Mouse (Mus musculus) E14TG2a.4 (cell line): ENCODE results near the gene F2rl2.

Source experiments
- H3K27me3 ChIP-seq: 2 replicates; pipeline ENCODE4 v1.6.1; 2014; ENCODE audit warnings: low read length, control low read depth; ENCODE audit not compliant: insufficient read depth
- H3K36me3 ChIP-seq: 2 replicates; pipeline ENCODE4 v1.6.1; 2014; ENCODE audit warnings: low read length, control low read depth; ENCODE audit not compliant: insufficient read depth
- H3K4me1 ChIP-seq: replicated peaks from 2 replicates; pipeline ENCODE4 v1.6.1; 2014; ENCODE audit warnings: low read depth, low read length, control low read depth
- H3K4me3 ChIP-seq: replicated peaks from 2 replicates; pipeline ENCODE4 v1.5.1; 2014; ENCODE audit warnings: mild to moderate bottlenecking, low read length
- H3K9me3 ChIP-seq: 2 replicates; pipeline ENCODE4 v1.6.1; 2014; ENCODE audit warnings: low read length, control low read depth
- CTCF ChIP-seq: conservative IDR thresholded peaks from 2 replicates; pipeline ENCODE4 v1.5.1; 2014; ENCODE audit warnings: low read length
- NANOG ChIP-seq: IDR thresholded peaks from 2 replicates; pipeline ENCODE4 v1.6.1; 2014; ENCODE audit warnings: borderline replicate concordance, low read length, mixed read lengths
- POU5F1 ChIP-seq: IDR thresholded peaks from 2 replicates; pipeline ENCODE4 v1.6.1; 2014; ENCODE audit warnings: low read length, borderline replicate concordance

The F2rl2 gene

GRCm38 (mm10) chr13:95745451-95745850 is 48.8 kb downstream of the F2rl2 start:
- H3K4me1 ChIP-seq: no peaks in the 10 kb centered on the region
- no peaks in the 10 kb centered on the region for H3K27me3 ChIP-seq
- H3K9me3 ChIP-seq: no peaks in the 10 kb centered on the region
- TF ChIP-seq NANOG: no peak
- H3K4me3 ChIP-seq: no peak overlapping the region
- H3K36me3 ChIP-seq: no peaks in the 10 kb centered on the region

GRCm38 (mm10) chr13:95746509-95746908 is 49.9 kb downstream of the F2rl2 start:
- Histone ChIP-seq H3K4me1 (no peaks in the 10 kb centered on the region), H3K9me3 (no peaks in the 10 kb centered on the region), H3K27me3 (no peaks in the 10 kb centered on the region), H3K36me3 (no peaks in the 10 kb centered on the region), H3K4me3 (no peak overlapping the region)
- TF ChIP-seq CTCF (peak; percentile 49), NANOG (no peak), POU5F1 (no peak)

- H3K4me3 ChIP-seq: no peak overlapping the region
- no peaks in the 10 kb centered on the region for H3K36me3 ChIP-seq
- no peak for TF ChIP-seq NANOG
- no peak for TF ChIP-seq POU5F1
- TF ChIP-seq CTCF: no peak
- no peaks in the 10 kb centered on the region for H3K27me3 ChIP-seq
- no peaks in the 10 kb centered on the region for H3K4me1 ChIP-seq
- H3K9me3 ChIP-seq: no peaks in the 10 kb centered on the region
Observed at GRCm38 (mm10) chr13:95747101-95747500, 50.4 kb downstream of the F2rl2 start.

GRCm38 (mm10) chr13:95747541-95747940 is 50.9 kb downstream of the F2rl2 start:
- no peak overlapping the region for H3K4me3 ChIP-seq
- H3K9me3 ChIP-seq: no peaks in the 10 kb centered on the region
- H3K4me1 ChIP-seq: no peaks in the 10 kb centered on the region
- H3K27me3 ChIP-seq: no peaks in the 10 kb centered on the region
- H3K36me3 ChIP-seq: no peaks in the 10 kb centered on the region
- TF ChIP-seq POU5F1 (no peak), CTCF (no peak), NANOG (no peak)
